Mouse (Mus musculus) urinary bladder, postnatal 36 days (tissue): Measurements from ENCODE around the gene Agap3.
A peak's percentile ranks its signal among the peaks of the same experiment; 100 is the strongest.

Source experiments
- DNase-seq, 2 experiments: peaks; one replicate each; pipeline ENCODE4 v3.0.0; 2022; ENCODE audit warnings: low spot score in 2 of 2, mixed read lengths in 1 of 2

Agap3 gene

DNA sequence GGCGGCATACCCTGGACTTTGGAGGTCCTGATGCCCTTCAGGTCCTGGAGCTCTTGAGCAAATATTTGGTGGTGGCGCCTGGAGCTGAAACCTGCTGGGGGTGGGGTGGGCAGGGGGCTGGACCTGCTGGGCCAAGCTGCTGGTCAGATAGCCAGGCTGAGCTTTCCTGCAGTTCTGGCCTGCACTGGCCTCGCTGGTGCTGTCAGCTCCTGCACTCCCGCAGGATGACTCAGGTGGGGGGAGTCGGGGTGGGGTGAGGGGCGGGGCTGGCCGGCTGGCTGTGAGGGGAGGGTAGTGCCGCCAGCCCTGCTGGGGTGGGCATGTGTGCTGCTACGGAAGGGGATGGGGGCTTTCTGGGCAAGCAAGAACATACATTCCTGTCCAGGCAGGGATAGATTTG is 23.4 kb upstream of the Agap3 start:
- no peak for DNase-seq

DNA sequence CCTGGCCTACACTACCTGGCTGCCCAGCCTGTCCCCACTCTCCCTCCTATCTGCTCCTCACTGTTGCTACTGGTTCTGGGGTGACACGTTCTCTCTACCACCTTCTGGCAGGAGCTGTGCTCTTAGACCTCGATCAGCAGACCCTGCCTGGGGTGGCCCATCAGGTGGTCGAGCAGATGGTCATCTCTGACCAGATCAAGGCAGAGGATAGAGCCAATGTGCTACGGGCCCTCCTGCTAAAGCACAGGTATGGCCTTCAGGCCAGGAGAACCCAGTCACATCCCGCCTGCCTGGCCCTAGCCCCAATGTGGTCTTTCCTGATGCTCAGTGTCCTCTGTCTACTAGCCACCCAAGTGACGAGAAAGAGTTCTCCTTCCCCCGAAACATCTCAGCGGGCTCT is 18.0 kb upstream of the Agap3 start:
- DNase-seq: no peak

DNA sequence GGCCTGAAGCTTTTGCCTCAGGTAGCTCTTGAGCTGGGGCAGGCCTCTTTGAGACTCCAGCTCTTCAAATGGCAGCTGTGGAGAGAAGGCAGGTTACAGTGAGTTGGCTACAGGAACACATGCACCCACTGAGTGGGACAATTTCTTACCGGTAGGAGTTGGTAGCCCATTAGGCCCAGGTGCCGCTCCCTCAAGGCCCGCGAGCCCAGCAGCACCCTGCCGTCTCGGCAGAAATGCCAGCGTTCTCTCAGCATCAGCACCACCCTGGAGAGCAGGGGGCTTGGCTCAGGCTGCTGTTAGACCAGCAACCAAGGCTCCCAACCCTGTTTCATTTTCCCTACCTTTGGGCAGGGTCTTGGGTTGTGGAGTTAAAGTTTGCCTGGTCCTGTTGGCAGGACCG is 10.8 kb upstream of the Agap3 start:
- DNase-seq: no peak

DNA sequence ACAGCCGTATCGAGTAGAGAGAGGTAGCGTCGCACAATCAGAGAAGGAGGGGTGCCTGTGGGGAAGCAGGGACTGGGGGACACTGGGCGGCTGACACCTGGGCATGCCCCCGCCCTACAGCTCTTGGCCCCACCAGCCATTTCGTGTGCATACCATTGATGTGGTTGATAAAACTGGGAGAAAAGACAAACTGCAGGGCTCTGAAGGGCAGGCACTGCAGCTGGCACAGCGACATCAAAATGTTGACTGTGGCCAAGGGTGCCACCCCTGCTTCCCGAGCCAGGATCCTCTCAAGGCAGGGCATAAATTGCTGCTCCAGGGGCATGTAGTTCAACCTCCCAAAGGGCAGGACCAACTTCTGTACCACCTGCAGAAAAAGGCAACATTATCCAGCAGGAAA is 9.9 kb upstream of the Agap3 start:
- no peak for DNase-seq

DNA sequence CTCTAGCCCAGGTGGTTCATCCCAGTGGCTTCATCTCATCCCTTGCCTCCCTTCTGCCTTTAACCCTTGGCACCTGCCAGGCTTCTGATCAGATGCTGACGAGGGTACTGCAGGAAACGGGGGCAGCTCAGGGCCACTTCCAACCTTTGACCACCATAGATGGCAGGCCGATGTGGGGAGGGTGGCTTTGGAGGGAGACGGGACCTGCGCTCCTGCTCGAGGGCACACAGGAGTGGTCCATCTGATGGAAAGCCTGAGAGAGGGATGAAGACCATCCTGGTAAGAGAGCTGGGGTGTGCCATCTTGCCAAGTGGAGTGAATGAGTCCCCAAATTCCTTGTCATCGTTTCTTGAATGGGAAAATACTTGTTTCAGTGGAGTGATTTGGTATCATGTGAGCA is 8.8 kb upstream of the Agap3 start:
- no peak for DNase-seq

DNA sequence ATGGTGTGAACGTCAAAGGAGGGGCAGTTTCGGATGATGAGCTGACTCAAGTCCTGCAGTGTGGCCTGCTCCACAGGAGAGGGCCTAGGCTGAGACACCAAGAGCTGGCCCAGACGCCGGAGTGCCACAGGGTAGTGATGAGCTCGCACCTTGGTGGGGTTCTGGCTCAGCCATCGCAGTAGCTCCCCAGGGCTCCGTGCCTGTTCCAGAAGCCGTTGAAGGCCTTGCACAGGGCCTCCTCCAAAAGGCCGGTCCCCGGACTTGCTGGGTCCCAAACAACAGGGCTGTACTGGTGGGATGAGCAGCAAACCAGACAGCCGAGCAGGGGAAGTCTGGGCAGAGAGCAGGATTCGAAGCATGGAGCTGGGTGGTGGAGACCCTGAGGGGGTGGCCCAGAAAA is 8.1 kb upstream of the Agap3 start:
- DNase-seq: no peak

DNA sequence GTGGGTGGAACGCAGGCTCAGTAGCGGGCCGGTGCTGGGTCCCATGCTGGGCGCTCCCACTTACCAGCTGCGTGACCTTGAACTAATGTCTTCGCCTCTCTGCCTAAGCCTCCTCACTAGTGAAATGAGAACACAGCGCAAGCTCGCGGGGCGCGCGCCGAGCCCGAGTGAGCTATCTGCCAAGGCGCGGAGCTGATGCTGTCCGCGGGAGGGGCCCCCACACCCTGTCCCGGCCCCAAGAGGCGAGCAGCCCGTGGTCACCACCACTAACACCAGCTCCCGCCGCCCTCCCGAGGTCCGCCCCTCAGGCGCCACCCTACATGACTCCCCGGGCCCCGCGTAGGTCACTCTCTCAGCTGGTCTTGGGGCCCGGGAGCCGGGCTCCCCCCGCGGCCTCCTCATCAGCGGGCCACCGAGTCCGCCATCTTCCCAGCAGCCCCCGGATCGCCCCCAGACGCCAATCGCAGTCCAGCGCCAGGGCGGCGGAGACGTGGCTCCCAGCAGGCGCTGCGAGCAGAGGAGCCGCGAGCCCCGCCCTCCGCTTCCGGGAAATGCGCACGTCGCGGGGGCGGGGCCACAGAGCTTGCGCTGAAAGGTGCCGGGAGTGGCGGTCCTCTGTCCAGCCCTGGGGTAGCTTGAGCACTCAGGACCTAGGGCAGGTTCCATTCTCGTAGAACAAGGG is 7.1 kb upstream of the Agap3 start, which contains the start of gene Fastk:
Fastk (minus strand) TSS at position 542 of the 682 bp plus-strand sequence.
- peak; percentile 87 to 92 for DNase-seq

DNA sequence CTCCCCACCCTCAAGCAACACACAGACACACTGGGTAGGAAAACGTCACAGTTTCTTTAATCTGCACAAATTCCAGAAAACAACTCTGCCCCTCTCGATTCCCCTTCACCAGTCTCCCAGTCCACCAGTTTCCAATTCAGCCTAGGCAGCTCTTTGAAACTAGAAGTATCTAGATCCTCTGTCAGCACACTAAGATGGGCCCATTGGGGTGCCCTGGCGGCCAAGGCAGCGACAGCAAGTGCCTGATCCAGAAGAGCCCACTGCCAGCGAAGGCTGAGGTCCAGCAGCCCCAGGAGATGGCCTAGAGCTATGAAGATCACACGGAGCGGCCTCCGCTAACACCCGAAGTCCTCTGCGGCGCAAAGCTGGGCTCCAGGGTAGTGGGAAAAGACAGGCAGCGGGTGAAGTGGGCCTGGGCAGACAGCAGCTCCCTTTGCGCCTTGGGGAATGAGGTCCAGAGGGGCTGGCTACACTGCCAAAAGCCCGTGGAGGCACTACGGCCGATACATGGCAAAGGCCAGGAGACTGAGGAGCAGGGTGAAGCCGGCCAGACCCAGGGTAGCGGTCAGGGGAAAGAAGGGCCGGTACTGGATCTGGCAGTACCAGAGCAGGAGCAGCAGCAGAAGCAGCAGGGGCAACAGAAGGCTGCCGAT is 6.4 kb upstream of the Agap3 start:
- no peak for DNase-seq

DNA sequence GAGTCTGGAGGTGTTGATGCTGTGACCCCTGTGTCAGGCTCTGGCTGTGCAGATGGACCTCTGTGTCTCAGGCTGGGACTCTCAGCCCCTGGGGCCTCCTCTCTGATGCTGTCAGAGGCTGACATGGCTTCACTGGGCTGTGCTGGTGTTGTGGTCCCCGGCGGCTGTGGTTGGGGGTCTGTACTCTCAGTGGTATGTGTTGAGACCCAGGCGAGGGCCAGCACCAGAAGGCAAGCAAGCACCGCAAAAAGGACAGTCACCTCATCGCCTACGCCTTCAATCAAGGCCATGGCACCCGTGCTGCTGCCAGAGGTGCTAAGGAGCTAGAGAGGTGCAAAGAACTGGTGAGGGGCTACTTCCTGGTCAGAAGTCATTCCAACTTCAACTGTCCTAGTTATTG is 5.3 kb upstream of the Agap3 start:
- DNase-seq: no peak

DNA sequence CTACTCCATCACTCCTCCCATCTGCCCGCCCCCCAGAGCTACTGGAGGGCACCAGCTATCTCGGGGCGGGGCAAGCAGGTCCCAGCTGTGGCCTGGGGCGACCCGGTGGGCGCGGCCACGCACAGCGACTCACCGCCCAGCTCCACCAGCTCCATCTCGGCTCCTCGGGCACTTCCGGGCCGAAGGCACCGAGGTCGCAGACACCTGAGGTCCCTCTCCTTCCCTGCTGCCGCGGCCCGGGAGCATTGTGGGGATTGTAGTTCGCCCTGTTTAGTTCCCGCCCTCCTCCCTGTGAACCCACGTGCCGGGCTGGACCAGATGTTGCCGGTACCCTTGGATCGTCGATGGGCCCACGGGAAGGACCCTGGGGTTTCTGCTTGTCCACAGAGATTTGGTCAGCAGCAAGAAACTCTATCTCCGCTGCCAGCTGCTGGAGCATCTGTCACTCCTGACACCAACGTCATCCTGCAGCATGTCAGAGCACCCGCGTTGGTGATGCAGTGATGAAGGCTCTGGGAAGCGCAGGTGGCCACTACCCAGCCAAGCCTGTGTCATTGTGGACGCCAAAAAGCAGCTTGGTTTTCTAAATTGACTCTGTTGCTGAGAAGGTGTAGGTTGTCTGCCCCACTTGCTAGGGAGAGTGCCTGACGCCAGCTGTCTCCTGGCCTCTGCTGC is 4.2 kb upstream of the Agap3 start, which contains the start of gene Tmub1:
Tmub1 (minus strand) TSS at position 231 of the 675 bp plus-strand sequence.
- peak; percentile 73 to 87 for DNase-seq

DNA sequence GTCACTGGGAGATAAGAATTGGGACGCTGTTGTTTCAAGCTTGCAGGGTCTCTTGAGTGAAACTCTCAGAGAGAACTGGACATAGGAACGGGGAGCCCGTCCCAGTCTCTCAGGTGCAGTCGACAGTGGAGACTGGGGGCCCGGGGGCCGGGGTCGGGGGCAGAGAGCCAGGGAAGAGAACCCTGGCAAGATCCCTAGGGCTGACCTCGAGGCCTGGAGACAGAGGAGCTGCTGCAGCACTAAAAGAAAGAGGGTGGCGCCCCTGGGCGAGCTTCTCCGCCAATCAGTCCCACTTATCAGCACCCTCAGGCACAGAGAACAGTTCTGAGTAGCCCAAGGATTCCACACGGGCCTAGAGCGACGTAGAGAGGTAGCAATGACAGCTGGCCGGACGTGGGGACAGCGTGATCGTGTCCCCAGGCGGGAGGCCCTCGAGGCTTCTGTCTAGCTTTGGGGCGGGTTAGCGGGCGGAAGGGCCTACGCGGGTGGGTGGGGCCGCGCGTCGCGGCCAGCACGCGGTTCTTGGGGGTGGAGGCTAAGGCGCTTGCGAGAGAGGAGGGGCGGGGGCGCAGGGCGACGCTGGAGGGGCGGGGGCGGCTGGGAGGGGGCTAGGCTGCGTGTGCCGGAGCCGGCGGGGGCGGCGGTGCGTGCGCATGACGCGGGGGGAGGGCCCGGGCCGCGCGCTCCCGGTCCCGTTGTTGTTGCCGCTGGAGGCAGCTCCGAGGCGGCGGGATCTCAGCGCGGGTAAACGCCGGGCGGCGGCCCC is 530 bp upstream of the Agap3 start:
- peak; percentile 81 to 87 for DNase-seq

DNA sequence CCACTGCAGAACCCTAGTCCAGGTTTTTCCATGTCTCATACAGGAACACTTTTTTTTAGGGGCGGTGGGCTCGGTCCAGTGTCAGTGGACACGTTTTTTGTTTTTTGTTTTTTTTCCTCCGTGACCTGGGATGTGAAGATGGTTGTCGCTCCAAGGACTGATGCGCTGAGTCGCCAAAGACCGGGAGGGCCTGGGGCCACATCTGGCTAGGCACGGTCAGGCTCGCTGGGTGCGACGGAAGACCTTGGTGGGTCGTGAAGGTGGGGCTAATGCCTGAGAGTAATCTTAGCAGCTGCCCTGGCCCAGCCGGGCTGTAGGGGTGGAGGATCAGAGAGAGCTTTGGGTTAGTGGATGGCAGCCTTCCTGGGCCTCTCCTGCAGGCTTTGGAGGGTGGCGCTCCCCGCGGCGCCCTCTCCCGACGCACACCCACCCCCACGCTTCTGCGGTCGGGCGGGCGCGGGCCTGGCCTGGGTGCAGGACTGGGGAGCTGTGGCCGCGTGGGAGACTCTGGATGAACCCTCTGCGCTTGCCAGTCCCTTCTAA is 785 bp downstream of the Agap3 start:
- DNase-seq: no peak

DNA sequence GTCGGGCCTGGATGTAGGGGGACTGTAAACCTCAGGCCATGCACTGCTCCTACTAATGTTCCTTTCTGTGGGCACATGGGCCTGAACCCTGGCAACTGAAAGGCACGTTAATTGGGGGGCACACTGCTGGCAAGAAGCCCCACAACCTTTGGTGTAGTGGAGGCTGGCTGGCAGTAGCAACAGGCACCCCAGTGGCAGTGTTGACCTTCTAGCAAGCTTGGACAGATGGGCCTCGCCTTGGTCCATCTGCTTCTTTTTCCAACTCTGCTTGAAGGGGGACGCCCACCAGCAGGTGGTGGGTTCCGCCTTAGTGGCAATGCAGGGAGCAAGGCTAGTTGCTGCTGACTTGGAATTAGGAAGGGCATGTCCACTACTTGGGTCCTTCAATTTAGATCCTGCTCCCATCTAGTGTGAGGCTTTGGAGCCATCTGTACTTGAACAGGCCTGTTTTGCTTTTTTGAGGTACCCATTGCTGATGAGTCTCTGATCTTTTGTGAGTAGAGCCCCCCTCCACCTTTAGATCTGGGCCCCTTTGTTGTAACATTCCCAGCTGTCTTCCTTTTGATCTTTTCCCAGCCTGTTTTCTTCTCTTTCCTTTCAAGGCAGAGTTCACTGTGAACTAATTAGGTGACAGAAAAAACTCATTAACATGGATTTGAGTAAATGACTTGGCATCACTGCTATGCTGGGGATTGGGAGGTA is 1.5 kb downstream of the Agap3 start:
- DNase-seq: no peak

DNA sequence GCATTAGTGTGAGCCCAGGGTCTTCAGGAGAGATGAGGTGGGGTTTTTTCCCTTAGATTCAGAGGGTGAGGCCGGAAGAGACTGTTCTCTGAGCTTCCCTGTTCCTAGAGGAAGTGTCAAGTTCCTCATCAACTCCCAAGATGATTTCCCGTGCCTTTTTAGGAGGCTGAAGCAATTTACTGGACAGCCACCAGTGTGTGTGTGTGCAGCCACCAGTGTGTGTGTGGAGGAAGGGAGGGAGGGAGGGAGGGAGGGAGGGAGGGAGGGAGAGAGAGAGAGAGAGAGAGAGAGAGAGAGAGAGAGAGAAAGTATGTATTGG is 2.0 kb downstream of the Agap3 start:
- DNase-seq: no peak

DNA sequence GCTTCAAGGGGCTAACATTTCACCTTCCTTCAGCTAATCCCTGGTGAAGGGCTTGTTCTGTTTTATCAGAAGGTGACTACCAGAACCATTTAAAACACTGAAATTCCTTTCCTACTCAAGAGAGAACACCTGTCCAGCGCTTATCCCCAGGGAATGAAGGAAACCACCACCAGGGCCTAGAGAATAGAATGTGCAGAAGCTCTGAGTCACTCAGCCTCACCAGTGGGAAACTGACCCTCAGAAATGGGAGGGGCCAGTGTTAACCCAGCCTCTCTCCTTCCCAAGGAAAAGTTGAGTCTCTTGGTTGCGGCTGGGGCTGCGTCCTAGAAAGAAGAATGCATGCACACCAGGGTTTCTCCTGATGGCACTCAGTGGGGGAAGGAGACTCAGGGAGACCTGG is 3.1 kb downstream of the Agap3 start:
- no peak for DNase-seq

DNA sequence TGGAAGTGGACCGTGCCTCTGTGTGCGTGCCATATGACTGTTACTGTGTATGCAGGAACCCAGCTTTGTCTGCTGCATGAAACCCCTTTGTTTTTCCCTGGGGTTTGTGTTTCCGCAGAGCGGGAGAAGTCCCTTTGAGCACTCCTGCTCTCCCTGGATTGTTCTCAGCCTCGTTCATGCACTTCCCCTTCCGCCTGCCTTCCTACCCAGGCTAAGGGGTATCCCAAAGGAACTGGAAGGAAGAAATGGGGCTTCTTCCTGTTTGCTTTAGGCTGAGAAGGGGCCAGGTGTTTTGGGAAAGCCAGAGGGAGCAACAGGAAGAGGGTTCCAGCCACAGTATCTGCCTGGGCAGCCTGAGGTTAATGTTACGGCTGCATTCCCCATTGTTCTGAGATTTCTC is 3.6 kb downstream of the Agap3 start:
- no peak for DNase-seq

DNA sequence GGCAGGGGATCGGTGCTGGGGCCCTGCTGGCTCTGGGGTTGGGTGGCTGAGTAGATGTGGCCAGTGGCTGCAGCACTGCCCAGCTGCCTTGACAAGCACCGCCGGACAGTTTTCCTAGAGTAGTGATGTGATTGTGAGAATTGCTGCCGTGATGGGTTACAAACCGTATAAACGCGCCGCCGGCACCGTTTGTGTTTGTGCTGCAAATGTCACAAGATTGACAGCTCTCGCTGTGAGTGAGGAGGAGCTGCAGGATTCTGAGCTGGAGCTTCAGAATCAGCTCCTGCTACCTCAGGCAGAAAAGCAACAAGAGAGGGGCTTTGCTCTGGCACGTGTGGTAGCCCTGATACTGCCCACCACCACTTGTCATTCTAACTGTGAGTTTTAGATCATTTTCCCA is 14.8 kb downstream of the Agap3 start:
- no peak for DNase-seq

DNA sequence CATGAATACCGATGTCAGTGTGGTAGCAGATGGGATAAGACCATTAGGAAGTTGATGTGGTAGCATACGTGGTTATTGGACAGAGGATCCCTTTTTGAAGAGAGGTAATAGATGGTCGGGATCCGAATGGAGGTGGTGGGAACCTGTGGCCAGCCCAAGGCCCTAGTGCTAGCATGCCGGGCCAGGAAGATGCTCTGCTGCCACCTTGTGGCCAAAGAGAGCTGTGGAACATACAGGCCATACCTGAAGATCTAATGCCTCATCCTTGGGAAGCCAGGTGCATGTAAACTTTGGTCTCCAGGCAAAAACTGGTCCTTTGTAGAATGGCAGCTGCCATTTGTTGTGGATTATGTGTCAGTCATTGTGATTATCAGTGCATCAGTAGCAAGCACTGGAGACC is 18.6 kb downstream of the Agap3 start:
- DNase-seq: peak in 1 of 2 experiments; percentile 76

DNA sequence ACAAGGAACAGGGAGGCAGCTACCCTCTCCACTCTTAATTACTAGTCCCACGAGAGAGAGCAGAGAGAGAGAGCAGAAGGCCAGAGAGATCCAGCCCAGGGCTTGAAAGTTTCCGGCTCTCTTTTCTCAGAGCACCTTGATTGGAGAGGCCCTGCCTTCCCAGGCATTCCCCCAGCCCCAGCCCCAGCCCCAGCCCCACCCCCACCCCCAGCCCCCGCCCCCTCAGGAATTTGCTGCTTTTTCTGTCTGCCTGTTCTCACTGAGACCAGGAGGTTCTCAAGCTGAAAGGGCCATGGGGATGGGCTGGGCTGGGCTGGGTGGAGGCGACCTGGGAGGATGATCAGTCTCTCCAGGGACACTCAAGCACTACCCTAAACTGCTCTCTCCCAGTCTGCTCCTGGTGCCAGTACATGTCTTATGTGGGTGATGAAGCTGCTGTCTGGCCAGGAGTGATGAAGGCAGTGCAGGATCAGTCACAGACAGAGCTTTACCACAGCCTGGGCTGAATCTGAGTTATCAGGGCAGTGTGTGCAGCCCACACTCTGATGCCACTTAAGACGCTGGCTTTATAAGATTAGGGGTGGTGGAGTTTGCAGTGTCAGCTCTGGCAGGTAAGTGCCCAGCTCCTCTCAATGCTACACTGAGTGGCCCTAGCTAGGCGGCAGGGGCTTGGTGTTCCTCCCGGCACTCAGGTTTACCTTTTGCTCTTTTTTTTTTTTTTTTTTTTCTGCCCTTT is 21.1 kb downstream of the Agap3 start:
- DNase-seq: no peak

DNA sequence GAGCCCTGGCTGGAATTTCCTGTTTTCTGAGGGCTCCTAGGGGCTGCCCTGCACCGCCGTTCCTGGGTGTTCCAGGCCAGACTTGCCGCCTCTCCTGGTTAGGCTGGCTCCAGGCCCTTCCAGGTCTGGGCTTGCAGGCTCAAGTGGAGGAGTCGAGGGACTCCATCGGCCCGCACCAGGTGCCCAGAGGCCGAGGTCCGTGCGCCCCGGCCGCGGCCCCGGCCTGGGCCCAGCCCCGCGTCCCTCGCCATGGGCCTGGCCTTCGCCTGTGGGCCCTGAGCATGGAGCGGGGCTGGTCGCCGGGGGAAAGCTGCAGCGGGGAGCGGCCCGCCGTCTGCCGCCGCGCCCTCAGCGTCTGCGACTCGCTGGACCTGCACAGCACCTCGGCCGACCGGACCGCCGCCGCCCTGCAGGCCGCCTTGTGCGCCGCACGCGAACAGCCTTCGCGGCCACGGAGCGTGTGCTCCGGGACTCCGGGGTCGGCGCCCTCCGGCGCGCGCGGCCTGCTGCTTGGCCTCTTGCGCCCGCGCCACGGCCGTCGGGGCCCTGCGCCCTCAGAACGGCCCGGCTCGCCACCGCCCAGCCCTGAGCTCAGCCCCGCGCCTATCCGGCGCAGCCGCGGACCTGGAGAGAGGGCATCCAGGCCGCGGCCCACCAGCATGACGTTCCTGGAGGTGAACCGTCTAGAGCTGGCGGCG is 22.2 kb downstream of the Agap3 start:
- peak; percentile 75 to 77 for DNase-seq
